In genomic region chr2:28640461-28641424, GRCm38 (mm10) we compare ENCODE assay signal across 8 mouse cellular contexts. TPM values are rescaled to one million over a fixed set of nuclear protein-coding genes. Genes with fewer than 3 reads are reported as not detected.
DNase-seq lines count a peak whose midpoint lies in the region; ATAC-seq lines count a peak whose summit lies in the region.

Gene Tsc1, plus strand, starts transcription at chr2:28641228.

- peak within 1 kb of the TSS; percentile 91 for H3K9ac ChIP-seq in hindbrain, embryonic 16.5 days (ENCODE audit: low read depth, low read length)

- peak within 1 kb of the TSS; percentile 95 for H3K27ac ChIP-seq in hindbrain, embryonic 16.5 days (ENCODE audit: low read depth, low read length)
- H3K27ac ChIP-seq in macrophage, result peak within 1 kb of the TSS; percentile 95

- no peaks in the 10 kb centered on the region for H3K36me3 ChIP-seq in hindbrain, embryonic 16.5 days (ENCODE audit: control insufficient read depth, insufficient read depth, low read length)
- H3K36me3 ChIP-seq in macrophage (ENCODE audit: inconsistent target), result no peaks in the 10 kb centered on the region

- peak within 1 kb of the TSS; percentile 100 for H3K4me3 ChIP-seq in hindbrain, embryonic 16.5 days (ENCODE audit: low read length)
- H3K4me3 ChIP-seq in macrophage (ENCODE audit: inconsistent target), result peak within 1 kb of the TSS; percentile 57

- peak within 1 kb of the TSS; percentile 81 for H3K4me2 ChIP-seq in hindbrain, embryonic 16.5 days (ENCODE audit: low read length)

- DNase-seq in WW6 (ENCODE audit: low read depth, low spot score), result peak; percentile 90
- peak; percentile 85 to 93 for DNase-seq in cerebellum, postnatal 4 days (ENCODE audit: low spot score in 2 of 2)
- DNase-seq in gastrocnemius, adult 18-20 months (ENCODE audit: low spot score), result peak; percentile 95
- peak; percentile 94 to 95 for DNase-seq in left cerebral cortex, adult 18-20 months (ENCODE audit: low spot score in 2 of 2)
- DNase-seq in right cerebral cortex, adult 18-20 months, result peak; percentile 95
- peak; percentile 84 for DNase-seq in urinary bladder, postnatal 10 days (ENCODE audit: low spot score)

- peak; percentile 95 for ATAC-seq in hindbrain, embryonic 16.5 days

- H3K4me1 ChIP-seq in hindbrain, embryonic 16.5 days (ENCODE audit: control insufficient read depth, insufficient read depth, low read depth, low read length), result peaks cover 20% of the 10 kb centered on the region

- H3K79me2 ChIP-seq in macrophage (ENCODE audit: inconsistent target), result peaks cover 42% of the 10 kb centered on the region

- no peaks in the 10 kb centered on the region for H3K9me3 ChIP-seq in hindbrain, embryonic 16.5 days (ENCODE audit: control insufficient read depth, low read length)

- WGBS in hindbrain, embryonic 16.5 days, result 2% methylated on average over 46 of the region's 47 CpGs
- WGBS in macrophage (ENCODE audit: missing documents), result 3% methylated on average over 47 of the region's 47 CpGs

- H3K27me3 ChIP-seq in hindbrain, embryonic 16.5 days (replicated peaks; ENCODE audit: control insufficient read depth, insufficient read depth, low read length), result no peaks in the 10 kb centered on the region

RNA-seq across cellular contexts. Expression of gene Tsc1, which starts in this region (rescaled TPM):
- total RNA-seq in gastrocnemius, adult 18-20 months (2021), result 10 to 100 TPM; 40.6 to 45.6 TPM
- polyA plus RNA-seq in hindbrain, embryonic 16.5 days (2015; fragmentation: Nextera tagmentation; extraction: Ambion mirVana), result 28.8 and 30.6 TPM in 2 replicates
- 10 to 100 TPM; 54.4 to 58.4 TPM for total RNA-seq in left cerebral cortex, adult 18-20 months (2021)
- total RNA-seq in macrophage (2018; cell fraction: chromatin; rRNA removed), result 100 to 1,000 TPM in 14 of 26 experiments, 10 to 100 TPM in 12; 56.8 to 198 (median 102) TPM
- total RNA-seq in macrophage (2018; cell fraction: cytosol; rRNA removed), result 10 to 100 TPM; 11.8 to 27.0 (median 17.1) TPM
- 100 to 1,000 TPM in 3 of 26 experiments, 10 to 100 TPM in 23; 27.5 to 126 (median 50.4) TPM for total RNA-seq in macrophage (2018; cell fraction: nucleus; rRNA removed)
- polyA plus RNA-seq in macrophage (2018), result 11.4 to 16.4 TPM (median 15.1 TPM) in 3 replicates

Comparison
In these comparisons a context has a peak if more than half of its experiments do, and no peak if none do; other contexts are left out.
1. Peak in every context shown above with its lines: DNase-seq, ATAC-seq, H3K4me3 ChIP-seq and H3K27ac ChIP-seq.